Mouse (Mus musculus): ENCODE results near the gene Ptprn2.

The Ptprn2 gene

GRCm38 (mm10) chr12:117151611-117152010 is 666.1 kb downstream of the Ptprn2 start:
- no peak for DNase-seq

- DNase-seq = peak; percentile 25
Observed at GRCm38 (mm10) chr12:117152366-117153165, 667.0 kb downstream of the Ptprn2 start.

- DNase-seq = no peak
Observed at GRCm38 (mm10) chr12:117153166-117153480, 667.6 kb downstream of the Ptprn2 start.

GRCm38 (mm10) chr12:117153671-117154355 is 668.3 kb downstream of the Ptprn2 start:
- peak; percentile 78 for DNase-seq

GRCm38 (mm10) chr12:117154356-117155243 is 669.1 kb downstream of the Ptprn2 start:
- peak; percentile 40 for DNase-seq

- DNase-seq = no peak
Observed at GRCm38 (mm10) chr12:117155307-117156220, 670.0 kb downstream of the Ptprn2 start.

GRCm38 (mm10) chr12:117156256-117156655 is 670.7 kb downstream of the Ptprn2 start:
- no peak for DNase-seq

- DNase-seq = no peak
Observed at GRCm38 (mm10) chr12:117156786-117157185, 671.3 kb downstream of the Ptprn2 start.

GRCm38 (mm10) chr12:117157249-117157648 is 671.7 kb downstream of the Ptprn2 start:
- DNase-seq = no peak

GRCm38 (mm10) chr12:117157660-117158386 is 672.3 kb downstream of the Ptprn2 start:
- no peak for DNase-seq

GRCm38 (mm10) chr12:117158950-117159668 is 673.6 kb downstream of the Ptprn2 start:
- DNase-seq = no peak

- DNase-seq = no peak
Observed at GRCm38 (mm10) chr12:117159669-117160210, 674.2 kb downstream of the Ptprn2 start.

GRCm38 (mm10) chr12:117160211-117160891 is 674.8 kb downstream of the Ptprn2 start:
- no peak for DNase-seq

- DNase-seq = no peak
Observed at GRCm38 (mm10) chr12:117162180-117162579, 676.7 kb downstream of the Ptprn2 start.

GRCm38 (mm10) chr12:117163789-117164188 is 678.3 kb downstream of the Ptprn2 start:
- no peak for DNase-seq

GRCm38 (mm10) chr12:117166266-117166665 is 680.7 kb downstream of the Ptprn2 start:
- no peak for DNase-seq

GRCm38 (mm10) chr12:117169670-117170069 is 684.1 kb downstream of the Ptprn2 start:
- DNase-seq = no peak

- no peak for DNase-seq
Observed at GRCm38 (mm10) chr12:117172529-117172884, 687.0 kb downstream of the Ptprn2 start.

- no peak for DNase-seq
Observed at GRCm38 (mm10) chr12:117172885-117173529, 687.5 kb downstream of the Ptprn2 start.

All from right cerebral cortex, postnatal 25 days (tissue).